Mouse (Mus musculus): ENCODE measurements around the gene Psmb8. TPM values are rescaled to one million over a fixed set of nuclear protein-coding genes. Genes with fewer than 3 reads are reported as not detected.
A peak's percentile ranks its signal among the peaks of the same experiment; 100 is the strongest.

Psmb8 gene
- total and polyA plus RNA-seq, 2 experiments = 80.3 to 101 TPM

DNA sequence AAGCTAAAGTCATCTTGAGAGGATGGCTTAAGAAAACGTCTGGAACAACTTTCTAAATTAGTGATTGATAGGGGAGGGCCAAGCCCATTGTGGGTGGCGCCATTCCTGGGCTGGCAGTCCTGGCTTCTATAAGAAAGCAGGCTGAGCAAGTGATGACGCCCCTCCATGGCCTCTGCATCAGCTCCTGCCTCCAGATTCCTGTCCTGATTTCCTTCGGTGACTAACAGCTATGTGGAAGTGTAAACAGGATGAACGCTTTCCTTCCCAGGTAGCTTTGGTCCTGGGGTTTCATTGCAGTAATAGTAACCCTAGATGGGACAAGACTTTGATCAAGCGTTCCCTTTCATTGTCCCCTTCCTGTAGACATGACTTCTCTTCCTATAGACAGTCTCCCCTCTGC lies 18.5 kb upstream of the Psmb8 start:
- Histone ChIP-seq H3K79me2 (ENCODE audit: control insufficient read depth, insufficient read depth, low read length) (no peaks in the 10 kb centered on the region), H3K4me1 (ENCODE audit: control insufficient read depth, insufficient read depth, low read length) (peaks cover 8% of the 10 kb centered on the region; the same call in 1 of the 2 replicates), H3K27me3 (ENCODE audit: control insufficient read depth, insufficient read depth, low read length) (no peaks in the 10 kb centered on the region), H3K27ac (replicated peaks; ENCODE audit: insufficient read depth, low read depth, low read length) (no peak overlapping the region), H3K4me3 (ENCODE audit: insufficient read depth, low read depth, low read length) (no peak overlapping the region), H3K9ac (ENCODE audit: low read depth, low read length) (no peak overlapping the region), H3K36me3 (ENCODE audit: control insufficient read depth, insufficient read depth, low read length) (0 out of 2 replicates have a peak, but pooled peaks cover 2% of the 10 kb centered on the region)
- TF ChIP-seq POLR2A (IDR thresholded peaks at IDR 0.05; ENCODE audit: extremely low read depth, insufficient read depth, low read length) = no peak
- no peak for TF ChIP-seq CTCF (IDR thresholded peaks at IDR 0.05; ENCODE audit: low read depth, low read length)
- DNase-seq (ENCODE audit: extremely low read depth, low read depth, low spot score) = no peak
- WGBS = 84% methylated on average over 6 of the region's 6 CpGs

DNA sequence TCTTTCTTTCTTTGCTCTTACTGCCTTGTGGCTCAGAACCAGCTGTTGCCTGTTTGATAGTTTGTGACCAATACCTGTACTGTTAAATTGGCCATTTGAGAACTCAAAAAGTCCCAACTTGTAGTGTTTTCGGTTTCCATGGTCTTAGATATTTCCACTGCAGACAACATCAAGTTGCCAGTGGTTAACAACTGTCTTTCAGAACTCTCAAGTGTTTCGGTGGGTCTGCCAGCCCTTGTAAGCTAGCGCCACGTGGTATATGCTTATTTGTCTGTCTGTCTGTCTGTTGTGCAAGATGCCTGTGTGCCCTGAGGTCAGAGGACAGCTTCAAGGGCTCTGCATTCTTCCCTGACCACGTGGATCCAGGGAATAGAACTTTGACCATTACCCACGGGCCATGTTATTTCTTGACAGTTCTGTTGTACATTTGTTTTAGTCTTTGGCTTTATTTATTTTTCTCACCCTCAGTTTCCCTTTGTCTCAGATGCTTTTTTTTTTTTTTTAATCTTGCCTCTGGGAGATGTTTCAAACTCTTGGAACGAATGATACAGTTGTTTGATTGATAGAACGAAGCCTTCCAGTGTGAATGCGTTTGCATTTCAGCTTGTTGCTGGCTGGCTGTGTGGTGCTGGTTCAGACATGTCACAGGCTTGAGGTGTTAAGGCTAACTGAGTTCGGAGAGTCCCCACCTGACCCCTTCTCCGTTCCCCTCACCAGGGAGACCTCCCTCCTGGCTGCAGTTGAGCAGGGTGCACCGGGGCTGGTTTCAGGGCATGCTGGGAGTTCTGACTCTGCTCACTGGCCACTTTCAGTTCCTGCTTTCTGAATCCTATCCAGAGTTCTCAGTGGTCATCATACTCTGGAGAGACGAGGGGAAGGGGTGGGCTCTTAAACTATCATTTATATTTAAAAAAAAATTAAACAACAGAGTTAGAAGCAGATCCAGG lies 17.3 kb upstream of the Psmb8 start:
- 49% methylated on average over 13 of the region's 13 CpGs for WGBS
- H3K79me2 ChIP-seq (ENCODE audit: control insufficient read depth, insufficient read depth, low read length) = no peaks in the 10 kb centered on the region
- H3K9ac ChIP-seq (ENCODE audit: low read depth, low read length) = no peak overlapping the region
- 0 out of 2 replicates have a peak, but pooled peaks cover 2% of the 10 kb centered on the region for H3K36me3 ChIP-seq (ENCODE audit: control insufficient read depth, insufficient read depth, low read length)
- peak overlapping the region; percentile 14 for H3K27ac ChIP-seq (replicated peaks; ENCODE audit: insufficient read depth, low read depth, low read length)
- no peaks in the 10 kb centered on the region for H3K27me3 ChIP-seq (ENCODE audit: control insufficient read depth, insufficient read depth, low read length)
- H3K4me3 ChIP-seq (ENCODE audit: insufficient read depth, low read depth, low read length) = no peak overlapping the region
- TF ChIP-seq POLR2A (IDR thresholded peaks at IDR 0.05; ENCODE audit: extremely low read depth, insufficient read depth, low read length) = no peak
- no peak for TF ChIP-seq CTCF (IDR thresholded peaks at IDR 0.05; ENCODE audit: low read depth, low read length)
- peaks cover 8% of the 10 kb centered on the region; the same call in 1 of the 2 replicates for H3K4me1 ChIP-seq (ENCODE audit: control insufficient read depth, insufficient read depth, low read length)
- DNase-seq (ENCODE audit: extremely low read depth, low read depth, low spot score) = peak; percentile 93

GRCm38 (mm10) chr17:34183564-34184219 lies 13.8 kb upstream of the Psmb8 start:
- WGBS = 83% methylated on average over 15 of the region's 15 CpGs
- no peak for TF ChIP-seq CTCF (IDR thresholded peaks at IDR 0.05; ENCODE audit: low read depth, low read length)
- no peak for TF ChIP-seq POLR2A (IDR thresholded peaks at IDR 0.05; ENCODE audit: extremely low read depth, insufficient read depth, low read length)
- no peak for DNase-seq (ENCODE audit: extremely low read depth, low read depth, low spot score)
- Histone ChIP-seq H3K27me3 (ENCODE audit: control insufficient read depth, insufficient read depth, low read length) (no peaks in the 10 kb centered on the region), H3K4me3 (ENCODE audit: insufficient read depth, low read depth, low read length) (no peak overlapping the region), H3K36me3 (ENCODE audit: control insufficient read depth, insufficient read depth, low read length) (0 out of 2 replicates have a peak, but pooled peaks cover 2% of the 10 kb centered on the region), H3K9ac (ENCODE audit: low read depth, low read length) (no peak overlapping the region), H3K79me2 (ENCODE audit: control insufficient read depth, insufficient read depth, low read length) (no peaks in the 10 kb centered on the region; the same call in 1 of the 2 replicates), H3K27ac (replicated peaks; ENCODE audit: insufficient read depth, low read depth, low read length) (no peak overlapping the region), H3K4me1 (ENCODE audit: control insufficient read depth, insufficient read depth, low read length) (peaks cover 12% of the 10 kb centered on the region)

- Histone ChIP-seq H3K27ac (replicated peaks; ENCODE audit: insufficient read depth, low read depth, low read length) (no peak overlapping the region), H3K79me2 (ENCODE audit: control insufficient read depth, insufficient read depth, low read length) (no peaks in the 10 kb centered on the region; the same call in 1 of the 2 replicates), H3K4me3 (ENCODE audit: insufficient read depth, low read depth, low read length) (no peak overlapping the region), H3K4me1 (ENCODE audit: control insufficient read depth, insufficient read depth, low read length) (peaks cover 13% of the 10 kb centered on the region), H3K9ac (ENCODE audit: low read depth, low read length) (no peak overlapping the region), H3K36me3 (ENCODE audit: control insufficient read depth, insufficient read depth, low read length) (0 out of 2 replicates have a peak, but pooled peaks cover 2% of the 10 kb centered on the region), H3K27me3 (ENCODE audit: control insufficient read depth, insufficient read depth, low read length) (no peaks in the 10 kb centered on the region)
- no peak for DNase-seq (ENCODE audit: extremely low read depth, low read depth, low spot score)
- TF ChIP-seq POLR2A (IDR thresholded peaks at IDR 0.05; ENCODE audit: extremely low read depth, insufficient read depth, low read length) (no peak), CTCF (IDR thresholded peaks at IDR 0.05; ENCODE audit: low read depth, low read length) (no peak)
- 94% methylated on average over 9 of the region's 9 CpGs for WGBS
These were observed 12.0 kb upstream of the Psmb8 start for GRCm38 (mm10) chr17:34185526-34185925.

DNA sequence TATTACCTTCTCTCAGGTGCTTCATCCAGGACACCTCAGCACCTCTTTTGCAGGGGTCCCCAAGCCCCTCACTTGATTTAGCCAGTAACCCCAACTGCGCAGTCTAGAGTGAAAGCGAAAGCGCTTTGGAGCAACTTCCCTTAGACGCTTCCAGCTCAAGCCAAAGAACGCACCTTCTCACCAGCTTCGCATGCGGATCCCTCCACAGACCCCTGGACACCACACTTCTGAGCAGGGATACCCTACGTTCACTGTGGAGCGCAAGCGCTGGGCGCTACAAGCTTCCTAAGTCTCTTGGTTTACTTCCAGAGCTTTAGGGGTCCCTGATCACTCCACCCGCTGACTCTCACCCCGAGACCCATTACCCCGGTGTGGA lies 10.6 kb upstream of the Psmb8 start:
- DNase-seq (ENCODE audit: extremely low read depth, low read depth, low spot score) = peak; percentile 45
- Histone ChIP-seq H3K36me3 (ENCODE audit: control insufficient read depth, insufficient read depth, low read length) (peaks cover 2% of the 10 kb centered on the region; the same call in 1 of the 2 replicates), H3K27me3 (ENCODE audit: control insufficient read depth, insufficient read depth, low read length) (no peaks in the 10 kb centered on the region), H3K4me1 (ENCODE audit: control insufficient read depth, insufficient read depth, low read length) (peaks cover 16% of the 10 kb centered on the region), H3K9ac (ENCODE audit: low read depth, low read length) (peak overlapping the region; percentile 74), H3K4me3 (ENCODE audit: insufficient read depth, low read depth, low read length) (peak overlapping the region; percentile 70), H3K79me2 (ENCODE audit: control insufficient read depth, insufficient read depth, low read length) (no peaks in the 10 kb centered on the region; the same call in 1 of the 2 replicates), H3K27ac (replicated peaks; ENCODE audit: insufficient read depth, low read depth, low read length) (peak overlapping the region; percentile 70)
- 2% methylated on average over 14 of the region's 14 CpGs for WGBS
- TF ChIP-seq CTCF (IDR thresholded peaks at IDR 0.05; ENCODE audit: low read depth, low read length) (no peak), POLR2A (IDR thresholded peaks at IDR 0.05; ENCODE audit: extremely low read depth, insufficient read depth, low read length) (no peak)
